Mouse (Mus musculus) heart, adult 11 months (tissue): Measurements from ENCODE around the gene Psrc1.

Source experiments
- DNase-seq: peaks from one replicate; pipeline ENCODE4 v3.0.0; 2022

Psrc1 gene

DNA sequence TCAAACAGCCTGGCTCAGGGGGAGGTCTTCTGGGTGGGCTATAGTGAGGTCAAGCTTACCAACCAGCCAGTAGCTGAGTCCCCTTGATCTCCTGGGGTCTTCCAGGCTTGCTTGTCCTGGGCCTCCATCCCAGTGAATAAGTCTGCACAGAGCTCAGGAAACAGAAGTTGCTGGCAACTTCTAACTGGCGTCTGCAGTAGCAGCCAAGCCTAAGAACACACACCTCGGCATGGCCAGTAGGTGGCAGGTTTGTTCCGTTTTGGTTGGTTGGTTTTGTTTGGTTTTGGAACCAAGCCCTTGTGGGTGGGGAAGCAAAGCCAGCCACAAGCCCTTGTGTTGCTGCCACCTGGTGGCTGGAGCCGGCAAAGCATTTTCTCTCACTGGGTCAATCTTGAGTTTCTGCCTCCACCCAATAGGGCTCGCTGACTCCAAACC is 5.5 kb downstream of the Psrc1 start:
- DNase-seq, result peak; percentile 99

DNA sequence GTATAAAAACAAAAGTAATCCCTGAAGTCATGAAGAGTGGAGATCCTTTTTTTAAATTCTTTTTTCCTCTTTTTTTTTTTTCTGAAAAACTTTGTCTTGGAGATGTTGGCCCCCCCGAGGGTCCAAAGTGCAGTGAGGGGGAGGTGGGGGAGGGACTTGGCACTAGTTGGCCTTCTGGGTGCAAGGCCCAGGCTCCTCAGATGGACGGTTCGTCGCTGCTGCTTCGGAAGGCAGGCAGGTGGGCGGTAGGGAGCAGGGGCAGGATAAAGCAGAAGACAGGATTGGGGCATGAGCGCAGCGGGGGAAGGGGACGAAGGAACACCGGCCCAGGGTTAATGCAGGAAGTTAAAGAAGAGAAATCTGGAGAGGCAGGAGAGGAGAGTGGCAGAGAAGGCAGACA is 8.7 kb downstream of the Psrc1 start:
- DNase-seq, result no peak

DNA sequence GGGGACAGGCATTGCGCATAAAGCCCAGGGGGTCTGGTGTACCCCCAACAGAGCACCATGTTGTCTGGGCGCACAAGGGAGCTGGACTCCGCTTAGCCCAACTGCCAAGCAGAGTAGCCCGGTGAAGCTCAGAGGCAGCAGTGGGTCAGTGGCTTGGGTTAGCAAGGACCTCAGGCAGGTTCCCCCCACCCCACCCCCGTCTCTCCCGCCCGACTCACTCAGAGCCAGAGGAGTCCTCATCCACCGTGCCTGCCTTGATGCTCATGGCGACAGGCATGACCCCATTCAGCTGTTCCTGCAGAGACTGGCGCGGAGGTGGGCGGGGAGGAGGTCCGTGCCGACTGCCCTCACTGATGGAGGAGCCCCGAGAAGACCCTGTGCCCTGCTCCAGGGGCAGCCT is 9.2 kb downstream of the Psrc1 start:
- DNase-seq, result no peak

DNA sequence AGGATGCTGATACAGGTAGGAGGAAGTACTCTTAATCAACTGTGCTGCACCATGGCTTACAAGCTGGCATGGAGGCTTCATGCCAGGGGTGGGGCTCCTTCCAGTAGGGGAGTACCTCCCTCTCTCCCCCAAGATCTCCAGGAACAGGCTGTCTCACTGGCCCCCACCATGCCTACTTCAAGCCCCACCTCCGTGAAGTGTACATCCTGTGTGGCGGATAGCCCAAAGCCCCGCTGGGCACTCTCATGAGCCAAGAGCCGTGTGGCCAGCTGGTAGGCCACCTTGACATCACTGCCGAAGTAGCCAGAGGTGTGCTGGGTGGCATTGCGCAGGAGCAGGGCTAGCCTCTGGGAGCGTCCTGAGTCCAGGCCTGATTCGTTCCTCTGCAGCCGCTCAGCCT is 14.6 kb downstream of the Psrc1 start:
- no peak for DNase-seq

DNA sequence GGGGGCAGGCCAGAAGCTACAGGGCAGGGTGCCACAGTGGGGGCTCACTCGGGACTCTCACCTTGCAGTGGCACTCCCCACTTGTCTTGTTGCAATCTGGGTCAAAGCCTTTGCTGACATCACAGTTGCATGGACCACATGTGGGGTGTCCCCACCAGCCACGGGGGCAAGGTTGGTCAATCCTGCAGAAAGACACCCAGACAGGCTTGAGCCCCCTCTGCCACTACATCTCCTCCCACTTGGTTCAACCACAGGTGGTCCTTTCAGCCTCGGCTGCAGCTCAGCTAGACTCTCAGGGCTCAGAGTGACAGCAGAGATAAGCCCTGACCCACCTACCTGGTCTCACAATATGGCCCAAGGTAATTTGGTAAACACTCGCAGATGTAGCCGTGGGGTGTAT is 16.8 kb downstream of the Psrc1 start:
- DNase-seq, result no peak

DNA sequence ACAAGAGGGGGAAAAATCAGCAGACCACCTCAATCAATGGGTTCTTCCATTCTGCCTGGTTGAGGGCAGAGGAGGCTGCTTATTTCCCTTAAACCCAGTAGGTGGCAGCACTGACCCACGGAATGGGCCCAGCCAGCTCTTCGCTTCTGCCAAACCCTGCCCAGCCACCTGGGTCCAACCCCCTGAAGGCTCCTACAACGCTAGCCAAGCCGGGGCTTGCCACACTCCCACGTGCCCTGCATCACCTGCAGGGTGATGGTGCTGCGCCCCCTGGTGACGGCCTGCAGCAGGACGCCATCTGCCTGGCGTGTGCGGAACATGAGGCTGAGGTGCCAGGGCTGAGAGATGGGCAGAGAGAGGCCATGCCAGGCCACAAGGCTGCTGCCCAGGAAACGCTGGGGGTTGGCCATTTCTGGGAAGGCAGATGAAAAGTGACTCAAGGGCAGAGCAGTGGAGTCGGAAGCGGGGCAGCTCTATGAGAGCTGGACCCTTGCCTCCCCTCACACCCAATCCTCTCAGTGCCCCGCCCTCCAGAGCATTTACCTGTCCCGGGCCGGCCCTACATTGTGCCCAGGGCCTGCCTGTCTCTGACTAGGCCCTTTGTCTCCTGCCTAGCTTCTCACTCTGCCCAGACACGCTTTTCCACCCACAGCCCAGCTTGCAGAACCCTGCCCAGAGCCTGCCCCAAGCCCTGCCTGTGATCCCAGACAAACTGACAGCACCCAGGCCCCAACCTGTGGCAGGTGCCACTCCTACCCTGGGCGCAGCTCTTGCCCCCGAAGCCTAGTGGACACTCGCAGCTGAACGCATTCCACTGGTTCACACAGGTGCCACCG is 18.3 kb downstream of the Psrc1 start:
- DNase-seq, result peak; percentile 99

DNA sequence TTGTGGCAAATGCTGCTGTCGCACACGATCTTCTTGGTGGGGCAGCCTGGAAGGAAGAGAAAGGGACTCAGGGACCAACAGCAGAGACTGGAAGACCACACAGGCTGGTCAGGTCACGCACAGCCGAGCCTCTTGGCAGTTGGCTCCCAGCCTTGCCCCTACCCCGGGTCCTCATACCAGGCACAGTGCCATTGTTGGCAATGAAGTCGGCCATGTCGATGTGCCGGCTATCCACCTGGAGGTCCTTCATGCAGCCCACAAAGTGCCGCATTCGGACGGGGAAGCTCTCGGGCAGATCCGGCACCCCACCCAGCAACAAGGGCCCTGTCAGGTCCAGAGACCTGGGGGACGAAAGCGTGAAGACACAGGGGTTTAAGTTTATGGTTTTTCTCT is 18.9 kb downstream of the Psrc1 start:
- DNase-seq, result no peak

DNA sequence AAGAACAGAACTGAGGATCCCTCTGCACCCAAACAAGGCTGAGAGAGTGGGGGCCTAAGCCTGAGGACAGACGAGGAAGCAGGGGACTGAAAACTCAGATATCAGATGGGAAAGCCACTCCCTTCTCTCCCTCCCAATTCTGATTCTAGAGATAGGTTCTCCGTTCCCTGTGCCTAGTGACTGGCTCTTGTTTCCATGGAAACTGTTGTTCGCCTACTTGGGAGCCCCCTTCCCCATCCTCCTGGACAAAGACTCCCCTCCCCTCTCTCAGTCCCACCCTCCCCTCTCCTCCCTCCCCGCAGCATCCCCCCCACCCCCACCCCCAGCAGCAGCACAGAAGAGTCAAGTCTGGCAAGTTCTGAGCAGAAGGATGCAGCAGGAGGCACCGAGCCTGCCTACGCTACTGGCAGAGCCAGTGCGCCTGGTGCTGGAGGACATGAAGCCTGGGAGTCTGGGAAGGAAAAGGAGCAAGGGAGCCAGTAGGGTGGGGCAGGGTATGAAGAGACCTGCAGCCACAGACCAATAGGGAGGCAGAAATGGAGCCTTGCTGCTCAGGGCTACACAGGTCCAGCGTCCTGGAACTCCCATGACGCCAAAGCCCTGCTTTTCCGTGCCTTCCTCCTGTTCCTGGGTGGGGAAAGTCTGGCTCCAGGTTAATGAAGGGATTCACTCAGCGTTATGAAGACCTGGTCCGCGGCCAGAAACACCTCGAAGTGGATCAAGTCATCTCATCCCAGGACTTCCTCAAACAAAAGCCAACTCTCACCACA is 22.1 kb downstream of the Psrc1 start:
- DNase-seq, result no peak

DNA sequence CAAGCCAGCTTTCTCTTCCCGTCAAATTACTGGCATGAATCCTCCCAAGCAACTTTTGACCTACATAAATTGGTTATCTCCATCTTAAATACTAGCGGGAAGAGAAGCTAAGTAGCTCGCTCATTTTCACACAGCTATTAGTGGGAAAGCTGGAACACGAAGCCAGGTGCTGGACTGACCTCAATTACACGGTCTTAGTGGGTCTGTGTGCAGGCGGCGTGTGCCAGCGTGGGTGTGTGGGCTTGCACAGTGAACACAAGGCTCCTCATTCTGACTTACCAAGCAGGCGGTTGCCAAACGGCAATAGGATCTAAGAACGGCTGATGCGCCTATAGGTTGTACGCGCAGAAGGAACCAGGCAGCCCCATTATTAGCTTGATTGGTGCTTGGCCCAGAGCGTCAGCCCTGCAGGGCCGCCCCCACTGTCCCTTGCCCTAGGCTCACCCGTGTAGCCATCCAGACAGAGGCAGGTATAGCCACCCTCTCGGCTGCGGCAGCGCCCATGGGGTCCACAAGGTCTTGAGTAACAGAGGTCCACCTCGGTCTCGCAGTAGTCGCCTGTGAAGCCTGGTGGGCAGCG is 22.8 kb downstream of the Psrc1 start:
- DNase-seq, result no peak

DNA sequence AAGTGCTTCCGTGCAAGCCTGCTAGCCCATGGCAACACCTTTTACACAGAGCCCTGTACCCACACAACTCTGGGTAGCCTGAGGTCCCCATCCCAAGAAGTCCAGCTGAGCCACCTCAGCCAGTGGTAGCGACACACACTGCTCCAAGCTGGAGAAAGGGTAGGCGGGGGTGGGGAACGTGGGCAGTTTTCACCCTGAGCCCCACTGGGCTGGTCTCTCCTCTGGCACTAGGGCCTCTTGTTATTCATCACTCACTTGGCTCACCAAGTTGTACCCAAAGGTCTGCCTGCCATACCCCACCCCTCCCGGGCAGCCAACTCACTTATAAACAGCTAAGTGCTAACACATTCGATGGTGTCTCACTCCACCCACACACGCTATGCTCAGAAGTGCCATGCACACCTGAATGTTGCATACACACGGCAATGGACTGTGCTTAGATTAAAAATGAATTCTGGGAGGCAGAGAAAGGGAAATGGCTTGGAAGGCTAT is 24.9 kb downstream of the Psrc1 start:
- DNase-seq, result no peak

DNA sequence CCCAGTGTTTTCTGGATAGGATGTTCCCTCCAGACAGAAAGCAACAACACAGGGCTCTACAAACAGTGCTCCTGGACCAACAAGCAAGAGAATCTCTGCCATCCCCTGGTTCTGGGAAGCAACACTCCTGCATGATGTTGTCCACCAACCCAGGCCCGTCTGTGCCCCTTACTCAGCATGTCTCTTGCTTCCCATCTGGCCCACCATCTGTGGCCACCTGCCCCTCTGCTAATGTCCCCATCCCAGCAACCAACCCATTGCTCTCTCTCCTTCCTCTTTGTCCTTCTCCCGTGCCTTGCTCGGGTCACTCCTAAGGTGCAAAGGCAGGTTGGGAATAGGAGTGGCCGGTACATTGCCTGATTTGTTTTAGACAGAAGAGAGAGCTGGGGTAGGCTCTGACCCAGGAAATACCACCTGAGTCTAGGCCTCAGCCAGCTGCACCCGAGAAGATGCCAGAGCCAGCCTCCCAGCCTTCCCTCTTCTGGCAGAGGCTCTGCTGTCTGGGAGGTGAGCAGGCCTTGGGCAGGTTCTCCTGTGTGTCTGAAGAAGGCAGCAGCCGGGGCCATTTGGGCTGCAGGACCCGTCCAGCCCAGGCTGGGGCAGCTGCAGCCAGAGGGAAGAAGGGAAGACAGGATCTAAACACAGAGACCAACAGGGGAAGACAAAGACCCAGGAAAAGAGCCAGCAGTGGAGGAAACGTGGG is 26.2 kb downstream of the Psrc1 start:
- no peak for DNase-seq

DNA sequence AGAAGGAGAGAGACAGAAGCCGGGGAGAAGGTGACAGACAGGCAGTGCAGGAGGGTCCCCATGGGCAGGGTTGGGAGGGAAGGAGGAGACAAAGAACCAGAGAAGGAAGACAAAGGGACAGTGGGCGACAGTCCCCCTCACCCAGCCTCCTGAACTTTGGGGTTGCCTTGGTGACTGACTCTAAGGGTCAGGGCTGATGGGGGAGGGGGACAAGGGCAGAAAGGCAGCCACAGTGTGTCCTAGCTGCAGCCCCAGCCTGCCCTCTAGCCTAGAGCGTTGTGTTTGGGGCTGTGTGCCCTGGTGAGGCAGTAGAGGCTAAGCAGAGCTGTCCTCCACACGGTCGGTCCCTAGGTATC is 26.7 kb downstream of the Psrc1 start:
- DNase-seq, result no peak

DNA sequence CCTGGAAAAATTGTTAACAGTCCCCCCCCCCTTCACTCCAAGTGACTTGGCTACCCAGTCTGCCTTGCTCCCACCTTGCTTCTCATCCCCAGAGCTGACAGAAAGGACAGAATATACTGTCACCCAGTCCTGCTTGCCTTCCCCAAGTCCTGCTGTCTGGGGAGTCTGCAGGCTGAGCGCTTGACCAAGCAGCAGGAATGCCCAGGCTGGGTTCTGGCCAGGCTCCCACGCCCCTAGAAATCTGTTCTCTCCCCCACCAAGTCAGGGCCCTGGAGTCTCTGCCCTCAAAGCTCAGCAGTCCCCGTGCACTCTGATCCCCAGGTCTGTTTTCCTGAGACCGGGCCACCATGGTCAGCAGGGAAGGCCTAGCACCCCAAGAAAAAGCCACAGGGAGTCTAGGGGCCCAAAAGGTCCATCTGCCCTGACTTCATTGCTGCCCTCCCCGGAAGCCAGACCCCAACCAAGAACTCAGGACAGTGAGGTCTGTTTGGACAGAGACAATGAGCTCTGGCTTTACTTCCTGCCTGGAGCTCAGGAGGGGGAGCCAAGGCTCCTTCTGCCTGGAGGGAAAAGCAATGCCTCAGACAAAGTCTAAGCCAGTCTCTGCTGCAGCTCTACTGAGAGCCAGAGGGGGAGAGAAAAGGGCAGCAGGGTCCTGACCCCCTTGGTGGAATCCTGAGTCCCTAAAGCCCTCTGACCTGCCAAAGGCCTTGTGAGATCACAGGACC is 27.6 kb downstream of the Psrc1 start:
- DNase-seq, result no peak

DNA sequence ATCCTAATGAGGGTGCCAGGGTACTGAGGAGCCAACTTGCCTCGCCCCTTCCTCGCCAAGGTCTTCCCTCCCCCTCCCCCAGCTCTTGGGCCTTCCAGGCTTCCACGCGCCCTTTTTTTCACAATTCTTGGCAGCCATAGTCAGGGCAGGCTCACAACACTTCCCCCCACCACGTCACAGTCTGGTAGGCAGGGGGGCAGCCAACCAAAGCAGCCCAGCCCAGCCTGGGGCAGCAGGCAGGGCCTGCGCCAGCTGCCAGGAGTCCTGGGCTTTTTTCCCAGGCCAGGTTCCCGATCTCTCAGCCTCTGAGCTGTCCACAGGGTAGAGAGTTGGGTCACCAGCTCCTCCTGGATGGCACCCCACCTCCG is 28.1 kb downstream of the Psrc1 start:
- DNase-seq, result peak; percentile 93

DNA sequence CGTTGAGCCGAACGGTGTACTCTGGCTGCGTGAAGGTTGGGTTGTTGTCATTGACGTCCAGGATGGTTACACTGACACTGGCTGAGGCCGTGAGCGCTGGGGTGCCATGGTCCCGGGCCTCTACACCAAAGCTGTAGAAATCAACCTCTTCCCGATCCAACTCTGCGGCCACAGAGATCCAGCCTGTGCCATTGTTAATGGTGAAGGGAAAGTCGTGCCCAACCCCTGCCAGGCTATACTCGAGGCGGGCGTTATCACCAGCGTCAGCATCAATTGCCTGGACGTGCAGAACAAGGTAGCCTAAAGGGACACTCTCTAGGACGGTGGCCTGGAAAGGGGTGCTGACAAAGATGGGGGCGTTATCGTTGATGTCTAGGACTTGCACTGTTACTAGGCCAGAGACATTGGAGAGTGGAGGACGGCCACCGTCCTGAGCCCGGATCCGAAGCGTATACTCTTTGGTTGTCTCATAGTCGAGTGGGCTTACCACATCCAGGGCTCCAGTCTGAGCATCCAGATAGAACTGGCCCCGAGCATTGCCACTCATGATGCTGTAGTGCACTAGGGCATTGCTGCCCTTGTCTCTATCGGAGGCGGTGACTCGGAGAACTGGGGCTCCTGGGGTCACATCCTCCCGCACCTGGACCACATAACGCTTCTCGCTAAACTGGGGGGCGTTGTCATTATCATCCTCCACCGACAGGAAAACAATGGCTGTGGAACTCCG is 30.2 kb downstream of the Psrc1 start:
- DNase-seq, result no peak

DNA sequence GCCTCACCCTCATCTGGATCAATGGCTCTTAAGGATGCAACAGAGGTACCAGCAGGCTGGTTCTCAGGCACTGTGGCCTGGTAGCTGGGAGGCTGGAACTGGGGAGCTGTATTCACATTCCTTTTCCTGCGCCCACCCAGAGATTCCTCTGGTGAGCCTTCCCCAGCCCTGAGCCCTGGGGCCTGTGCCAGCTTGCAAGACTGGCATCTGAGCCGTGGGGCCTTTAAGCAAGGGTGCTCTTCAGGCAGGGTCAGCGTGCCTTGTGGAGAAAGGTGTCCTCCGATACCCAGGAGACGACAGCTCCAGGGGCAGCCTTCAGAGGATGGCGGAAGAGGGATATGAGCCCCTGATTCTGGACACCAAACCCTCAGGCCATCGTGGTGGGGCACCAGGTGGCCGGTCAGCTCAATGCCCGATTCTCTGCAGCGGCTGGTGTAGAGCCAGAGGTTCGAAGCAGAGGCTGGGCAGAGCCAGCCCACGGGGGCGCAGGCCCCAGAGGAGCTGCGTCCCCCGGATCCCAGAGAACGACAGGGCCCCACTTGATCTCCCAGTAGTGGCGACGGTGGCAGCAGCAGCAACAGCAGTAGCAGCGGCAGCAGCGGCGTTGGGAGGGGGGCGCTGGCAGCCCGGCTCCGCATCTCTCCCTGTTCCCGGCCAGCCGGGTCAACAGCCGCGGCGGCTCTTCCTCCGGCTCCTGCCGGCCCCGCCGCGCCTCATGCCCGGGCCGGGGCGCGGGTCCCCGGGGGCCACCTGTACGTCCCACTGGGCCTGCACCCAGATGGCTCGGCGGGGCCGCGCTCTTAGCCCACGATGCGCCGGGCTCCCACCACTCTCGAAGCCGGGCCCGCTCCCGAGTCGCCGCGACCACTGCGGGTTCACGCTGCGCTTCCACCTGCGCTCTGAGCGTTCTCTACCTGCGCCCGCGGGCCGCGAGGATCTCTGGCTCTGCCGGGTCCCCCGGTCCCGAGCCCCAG is 31.5 kb downstream of the Psrc1 start, which contains the start of gene Celsr2:
Gene Celsr2 (minus strand): TSS at position 696 of the 974 bp plus-strand sequence.
- no peak for DNase-seq

DNA sequence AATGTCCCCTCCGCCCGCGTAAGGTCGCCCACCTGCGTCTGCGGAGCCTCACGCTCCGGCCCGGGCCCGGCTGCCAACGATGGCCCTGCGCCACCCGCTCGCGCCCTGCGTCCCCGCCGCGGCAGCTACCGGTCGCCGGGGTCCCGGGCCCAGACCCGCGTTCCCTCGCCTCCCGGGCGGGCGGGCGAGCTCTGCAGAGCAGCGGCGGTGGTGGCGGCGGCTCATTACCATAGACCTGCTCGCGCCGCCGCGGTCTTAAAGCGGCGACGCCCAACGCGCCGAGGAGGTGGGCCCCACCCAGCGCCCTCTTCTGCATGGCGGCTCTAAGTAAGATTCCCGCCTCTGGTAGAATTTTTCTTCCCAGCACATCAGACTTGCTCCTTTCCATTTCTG is 32.2 kb downstream of the Psrc1 start:
- peak; percentile 94 for DNase-seq

DNA sequence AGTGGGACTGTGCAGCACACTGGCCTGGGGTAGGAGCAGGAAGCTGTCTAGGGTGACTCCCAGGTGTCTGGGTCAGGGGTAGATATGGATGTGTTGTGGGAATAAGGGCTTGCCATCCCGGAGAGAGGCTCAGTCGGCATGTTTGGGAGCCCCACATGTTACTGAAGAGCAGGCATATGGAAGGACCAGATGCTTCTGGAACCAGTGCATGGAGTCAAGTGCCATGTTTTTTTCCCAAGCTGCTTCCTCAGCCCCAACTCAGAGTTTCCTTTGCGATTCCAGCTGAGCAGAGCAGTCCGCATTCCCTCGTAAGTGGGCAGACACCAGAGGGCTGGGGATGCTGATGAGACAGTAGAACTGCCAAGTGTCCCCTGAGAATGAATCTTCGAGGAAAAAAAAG is 39.4 kb downstream of the Psrc1 start:
- no peak for DNase-seq

DNA sequence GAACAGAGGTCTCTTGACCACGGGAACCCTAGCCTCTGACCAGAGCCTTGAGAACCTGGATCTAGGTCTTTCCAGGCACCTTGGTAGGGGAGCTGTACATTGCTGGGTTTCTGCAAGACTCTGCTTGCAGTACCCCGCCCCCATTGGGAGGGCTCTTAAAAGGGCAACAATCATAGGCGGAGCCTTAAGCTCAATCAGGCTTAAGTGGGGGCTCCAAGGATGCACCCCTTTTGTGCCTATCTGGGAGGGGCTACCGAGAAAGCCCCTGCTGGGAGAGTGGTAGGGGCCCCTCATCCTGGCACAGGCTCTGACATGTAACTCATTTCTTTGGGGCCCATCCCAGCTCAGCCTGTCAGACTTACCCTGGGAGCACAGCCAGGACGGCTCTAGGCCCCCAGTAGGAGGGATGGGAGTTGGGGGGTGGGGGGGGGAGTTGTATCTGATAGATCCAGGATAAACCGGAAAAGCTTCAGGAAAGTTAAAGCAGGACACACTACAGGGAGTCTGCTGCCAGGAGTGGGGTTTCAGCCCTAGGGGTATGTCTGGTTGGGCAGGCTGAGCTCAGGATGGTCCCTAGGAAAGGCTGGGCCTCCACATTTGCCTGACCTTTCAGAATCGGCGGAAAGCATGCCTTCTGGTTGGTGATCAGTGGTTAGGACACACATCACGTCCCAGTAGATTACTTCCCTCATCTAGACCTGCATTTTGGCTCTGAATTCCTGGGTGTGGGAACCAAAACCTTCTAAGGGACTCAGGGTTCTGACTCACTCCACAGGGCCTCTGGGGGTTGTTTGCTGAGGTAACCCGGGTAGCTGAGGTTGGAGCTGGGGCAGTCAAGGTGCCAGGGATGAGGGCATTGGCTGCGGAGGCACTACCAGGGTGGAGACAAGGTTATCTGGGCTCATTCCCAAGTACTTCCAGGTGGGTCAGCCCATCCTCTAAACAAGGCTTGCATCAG is 40.5 kb downstream of the Psrc1 start:
- peak; percentile 92 for DNase-seq
